Mouse (Mus musculus) kidney, adult 2 months (tissue): Measurements from ENCODE around the gene Pdcd4.

ENCODE experiments used
- CTCF ChIP-seq: fragments of 200-500 bp; conservative IDR thresholded peaks from 2 replicates; pipeline ENCODE4 v1.5.1; 2011; ENCODE audit warnings: low read depth, mild to moderate bottlenecking, control low read depth, low read length, moderate library complexity, mixed read lengths; ENCODE audit not compliant: insufficient read depth, insufficient read length
- POLR2A ChIP-seq: fragments of 200-500 bp; IDR thresholded peaks from one replicate; pipeline ENCODE4 v1.6.1; 2011; ENCODE audit warnings: low read depth, low read length, control low read depth

GRCm38 (mm10) chr19:53856794-53857193 lies 35.2 kb upstream of the Pdcd4 start:
- no peak for TF ChIP-seq CTCF
- no peak for TF ChIP-seq POLR2A
